Mouse (Mus musculus) urinary bladder, adult 18-20 months (tissue): ENCODE results near the gene Acer1.
"Not testable (repeated sequence)": the region's sequence is repeated elsewhere in the genome, so short reads cannot be mapped to it uniquely, and the experiment has no call there.

ENCODE experiments used
- DNase-seq, 2 experiments: peaks; one replicate each; pipeline ENCODE4 v3.0.0; 2022; ENCODE audit warnings: low spot score in 2 of 2, mixed read lengths in 2 of 2

Gene Acer1

DNA sequence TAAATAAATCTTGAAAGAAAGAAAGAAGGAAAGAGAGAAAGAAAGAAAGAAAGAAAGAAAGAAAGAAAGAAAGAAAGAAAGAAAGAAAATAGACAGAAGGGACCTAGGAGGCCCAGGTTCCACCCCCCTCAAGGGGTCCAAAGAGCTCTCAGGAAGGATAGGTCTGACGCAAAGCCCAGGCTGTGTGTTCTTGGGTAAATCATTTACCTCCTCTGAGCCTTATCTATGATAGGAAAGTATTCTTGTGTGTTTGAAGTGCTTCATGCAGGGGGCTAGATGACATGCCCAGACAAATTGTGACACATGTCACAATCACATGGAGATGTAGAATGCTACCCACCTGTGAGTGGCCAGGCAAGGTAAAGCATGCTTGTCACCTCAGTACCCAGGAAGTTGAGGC, 29.3 kb downstream of the Acer1 start:
- DNase-seq: no peak

DNA sequence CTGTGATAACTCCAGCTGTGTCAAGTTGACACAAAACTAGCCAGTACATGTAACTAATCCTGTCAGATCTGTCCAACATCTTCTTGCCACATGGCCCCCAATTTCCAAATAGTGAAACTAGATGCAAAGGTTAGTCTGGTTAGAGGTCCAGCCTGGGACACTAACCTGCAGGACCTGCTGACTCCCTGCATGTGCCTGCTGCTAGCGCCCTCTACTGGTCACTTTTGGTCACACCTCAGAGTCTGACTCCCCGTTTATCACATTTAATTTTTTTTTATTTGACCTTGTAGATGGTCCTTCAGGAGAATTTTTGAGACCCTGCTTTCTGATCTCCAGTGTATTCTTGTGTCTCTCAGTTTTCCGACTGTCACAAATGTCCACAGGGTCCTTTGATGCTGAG, 31.0 kb downstream of the Acer1 start:
- DNase-seq: peak; percentile 33 to 37

- no peak for DNase-seq
Observed at GRCm38 (mm10) chr17:56938751-56939150, 43.2 kb downstream of the Acer1 start.

DNA sequence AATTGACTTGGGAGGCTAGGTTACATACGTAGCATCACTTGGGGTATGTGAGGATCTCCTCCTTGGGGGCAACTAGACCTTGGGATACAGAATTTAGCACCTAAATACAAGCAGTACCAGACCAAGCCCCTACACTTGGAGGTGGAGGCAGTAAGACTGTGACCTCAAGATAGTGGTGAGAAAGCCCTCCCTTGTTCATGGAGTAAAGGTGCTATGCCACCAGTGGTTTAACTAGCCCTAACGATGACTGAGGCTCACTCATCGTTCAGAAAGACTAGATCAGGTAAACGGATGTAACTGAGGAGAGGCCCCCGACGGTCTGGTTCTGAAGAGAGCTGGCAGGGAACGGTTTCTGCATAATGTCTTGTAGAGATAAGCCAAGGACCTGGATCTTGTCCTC, 45.2 kb downstream of the Acer1 start:
- no peak for DNase-seq

DNA sequence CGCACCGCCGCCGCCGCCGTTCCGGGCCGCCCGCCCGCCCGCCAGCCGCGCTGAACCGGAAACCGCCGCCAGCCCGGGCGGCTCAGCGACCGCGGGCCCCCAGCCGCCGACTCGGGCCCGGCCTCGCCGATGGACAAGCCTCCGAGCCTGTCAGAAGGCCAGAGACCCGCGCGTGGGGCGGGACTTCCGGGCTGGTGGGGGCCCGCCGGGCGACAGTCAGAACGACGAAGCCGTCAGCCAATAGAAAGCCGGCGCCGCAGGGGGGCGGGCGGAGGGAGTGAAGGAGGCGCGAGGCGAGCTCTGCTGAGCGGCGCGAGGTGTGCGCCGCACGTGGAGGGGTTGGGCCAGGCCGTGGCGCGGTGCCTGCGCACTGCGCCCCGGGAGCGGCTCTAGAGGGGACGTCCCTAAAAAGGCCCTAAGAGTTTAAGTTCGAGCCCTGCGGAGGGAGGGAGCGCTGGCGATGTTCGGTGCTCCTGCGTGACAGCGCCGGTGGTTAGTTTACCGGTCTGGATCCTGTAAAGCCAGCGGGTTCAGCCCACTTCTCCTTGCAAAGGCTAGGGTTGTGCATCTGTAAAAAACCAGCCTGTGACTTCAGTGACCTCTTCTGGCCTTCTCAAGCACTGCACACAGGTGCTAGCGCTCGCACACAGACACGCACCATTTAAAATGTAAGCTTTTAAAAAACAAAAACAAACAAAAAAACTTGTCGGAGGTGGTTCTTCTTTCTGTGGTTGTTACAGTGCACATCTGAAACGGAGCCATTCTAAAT, 46.4 kb downstream of the Acer1 start, which contains the start of gene Mllt1:
TSS of gene Mllt1 (minus strand) at position 53 of the 769 bp plus-strand sequence.
- peak; percentile 97 to 99 for DNase-seq

DNA sequence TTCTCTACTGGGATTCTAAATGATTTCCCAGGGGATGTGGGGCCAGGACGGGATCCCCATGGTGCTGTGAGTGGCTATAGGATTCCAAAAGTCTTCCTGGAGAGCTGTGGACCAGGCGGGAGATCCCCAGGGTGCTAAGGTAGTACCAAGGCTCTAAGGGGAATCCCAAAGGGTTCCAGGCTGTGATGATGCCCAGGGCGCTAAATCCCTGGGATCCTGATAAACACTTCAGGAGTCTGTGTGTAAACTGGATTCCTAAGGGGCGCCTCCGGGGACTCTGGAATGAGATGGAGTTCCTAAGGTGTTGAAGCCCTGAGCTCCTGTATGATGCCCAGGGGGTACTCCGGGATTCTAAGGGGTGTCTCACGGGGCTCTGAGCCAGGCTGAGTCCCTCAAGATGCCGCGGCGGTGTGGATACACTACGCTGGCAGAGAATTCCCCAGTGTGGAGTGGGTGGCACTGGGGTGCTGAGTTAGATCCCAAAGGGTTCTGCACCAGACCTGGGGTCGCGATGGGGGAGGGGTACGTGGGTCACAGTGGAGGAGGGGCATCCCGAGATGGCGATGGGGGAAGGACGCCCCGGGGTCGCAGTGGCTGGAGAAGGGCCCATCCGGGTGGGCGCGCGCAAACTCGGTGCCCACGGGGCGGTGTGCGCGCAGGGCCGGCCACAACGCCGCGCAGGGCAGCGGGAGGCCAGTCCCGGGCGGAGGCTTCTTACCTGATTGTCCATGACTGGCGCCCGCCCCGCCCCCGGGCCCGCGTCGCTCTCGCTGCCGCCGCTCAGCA, 47.2 kb downstream of the Acer1 start:
- no peak for DNase-seq

- no peak for DNase-seq
Observed at GRCm38 (mm10) chr17:56933395-56933794, 48.5 kb downstream of the Acer1 start.

- DNase-seq: no peak
Observed at GRCm38 (mm10) chr17:56930026-56930425, 51.9 kb downstream of the Acer1 start.

GRCm38 (mm10) chr17:56929530-56929929, 52.4 kb downstream of the Acer1 start:
- DNase-seq: no peak

DNA sequence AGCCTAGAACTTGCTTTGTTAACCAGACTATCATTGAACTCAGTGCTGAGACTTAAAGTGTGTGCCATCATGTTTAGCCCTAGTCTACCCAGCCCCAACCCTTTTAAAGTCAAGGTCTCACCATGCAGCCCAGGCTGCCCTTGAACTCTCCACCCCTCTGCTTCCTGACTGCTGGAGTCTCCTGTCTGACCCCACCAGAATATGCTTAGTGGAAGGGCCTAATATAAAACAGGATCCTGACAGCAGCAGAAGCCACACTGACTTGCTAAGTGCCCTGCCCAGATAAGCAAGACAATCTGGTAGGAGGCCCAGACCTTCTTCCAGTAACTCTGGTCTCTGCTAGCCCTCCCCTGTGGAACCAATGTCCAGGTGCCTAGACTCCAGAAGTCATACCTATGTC, 52.8 kb downstream of the Acer1 start:
- DNase-seq: no peak

GRCm38 (mm10) chr17:56925998-56926397, 55.9 kb downstream of the Acer1 start:
- DNase-seq: no peak

DNA sequence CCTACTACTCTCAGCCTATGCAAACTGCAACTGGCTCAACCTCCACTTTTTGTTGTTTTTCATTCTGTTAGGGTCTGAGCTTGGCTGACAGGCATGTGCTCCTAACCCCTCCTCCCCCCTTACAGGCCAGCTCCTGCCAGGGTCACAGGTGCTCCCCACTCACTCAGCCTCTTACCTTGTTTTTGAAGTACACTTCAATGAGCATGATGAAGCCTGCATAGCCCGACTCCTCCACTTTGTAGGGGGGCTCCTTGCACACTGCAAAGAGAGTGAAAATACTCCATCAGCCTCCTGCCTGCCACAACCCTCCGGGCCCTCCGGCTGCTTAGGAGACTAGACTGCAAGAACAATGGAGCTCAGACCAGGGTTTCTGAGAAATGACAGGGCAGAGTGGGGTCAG, 62.2 kb downstream of the Acer1 start:
- no peak for DNase-seq

DNA sequence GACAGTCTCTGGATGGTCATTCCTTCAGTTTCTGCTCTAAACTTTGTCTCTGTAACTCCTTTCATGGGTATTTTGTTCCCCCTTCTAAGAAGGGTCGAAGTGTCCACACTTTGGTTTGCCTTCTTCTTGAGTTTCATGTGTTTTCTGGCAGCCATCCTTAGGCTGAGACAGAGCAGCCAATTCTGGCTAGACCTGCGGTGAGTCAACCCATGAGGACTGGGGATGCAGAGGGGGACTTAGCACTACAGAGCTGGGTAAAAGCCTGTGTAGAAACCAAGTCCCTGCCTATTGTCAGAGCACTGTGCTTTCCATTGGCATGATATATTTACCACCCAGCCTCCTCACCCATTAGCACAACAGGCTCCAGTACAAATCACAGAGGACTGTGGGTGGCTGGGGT, 64.8 kb downstream of the Acer1 start:
- DNase-seq: no peak

GRCm38 (mm10) chr17:56913444-56913843, 68.5 kb downstream of the Acer1 start:
- no peak for DNase-seq

- DNase-seq: no peak
Observed at GRCm38 (mm10) chr17:56913023-56913422, 68.9 kb downstream of the Acer1 start.

DNA sequence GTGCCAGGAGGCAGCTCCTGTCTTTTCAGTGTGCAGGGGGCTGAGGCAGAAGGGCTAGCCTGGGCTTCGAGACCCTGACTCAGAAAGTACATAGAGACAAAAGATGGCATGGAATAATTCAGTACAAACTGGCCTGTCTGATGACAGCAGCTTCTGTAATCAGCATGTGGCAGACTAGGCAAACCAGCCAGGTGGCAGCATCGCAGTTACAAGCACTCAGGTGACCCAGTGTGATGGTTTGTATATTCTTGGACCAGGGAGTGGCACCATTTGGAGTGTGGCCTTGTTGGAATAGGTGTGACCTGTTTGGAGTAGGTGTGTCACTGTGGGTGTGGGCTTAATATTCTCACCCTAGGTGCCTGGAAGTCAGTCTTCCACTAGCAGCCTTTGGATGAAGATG, 72.2 kb downstream of the Acer1 start:
- DNase-seq: not testable (repeated sequence)

GRCm38 (mm10) chr17:56907887-56908286, 74.0 kb downstream of the Acer1 start:
- no peak for DNase-seq

- DNase-seq: peak; percentile 83
Observed at GRCm38 (mm10) chr17:56907096-56907495, 74.8 kb downstream of the Acer1 start.

GRCm38 (mm10) chr17:56906166-56906565, 75.8 kb downstream of the Acer1 start:
- no peak for DNase-seq
